Mouse (Mus musculus): ENCODE measurements around the gene Olfr201. TPM values are rescaled to one million over a fixed set of nuclear protein-coding genes. Genes with fewer than 3 reads are reported as not detected.
"Not testable (repeated sequence)": the region's sequence is repeated elsewhere in the genome, so short reads cannot be mapped to it uniquely, and the experiment has no call there.

The Olfr201 gene
- polyA plus RNA-seq, 1 experiment from 2014 or later = not detected

DNA sequence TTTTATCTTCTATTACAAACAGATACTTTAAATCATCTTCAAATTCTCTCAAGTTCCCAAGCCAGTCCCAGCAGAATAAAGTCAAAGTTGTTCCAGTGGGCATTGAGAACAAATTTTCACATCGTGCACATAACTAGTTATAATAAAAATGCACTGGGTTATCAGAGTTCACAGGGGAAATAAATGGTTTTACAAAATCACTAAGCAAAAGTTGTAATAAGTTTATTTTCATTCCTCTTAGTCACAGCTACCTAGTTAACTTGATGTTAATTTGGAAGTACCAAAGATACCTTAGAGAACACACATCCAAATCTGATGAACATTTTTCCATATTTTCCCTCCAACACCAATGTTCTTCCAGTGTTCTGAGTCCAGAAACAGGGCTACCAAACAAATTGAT lies 52.8 kb downstream of the Olfr201 start, which contains the start of gene Olfr199:
Gene Olfr199, minus strand, starts transcription at position 101 of the 400 bp plus-strand sequence.
- 81% methylated on average over 1 of the region's 1 CpGs for WGBS
- ATAC-seq (ENCODE audit: low FRiP score, low TSS enrichment) = not testable (repeated sequence)

DNA sequence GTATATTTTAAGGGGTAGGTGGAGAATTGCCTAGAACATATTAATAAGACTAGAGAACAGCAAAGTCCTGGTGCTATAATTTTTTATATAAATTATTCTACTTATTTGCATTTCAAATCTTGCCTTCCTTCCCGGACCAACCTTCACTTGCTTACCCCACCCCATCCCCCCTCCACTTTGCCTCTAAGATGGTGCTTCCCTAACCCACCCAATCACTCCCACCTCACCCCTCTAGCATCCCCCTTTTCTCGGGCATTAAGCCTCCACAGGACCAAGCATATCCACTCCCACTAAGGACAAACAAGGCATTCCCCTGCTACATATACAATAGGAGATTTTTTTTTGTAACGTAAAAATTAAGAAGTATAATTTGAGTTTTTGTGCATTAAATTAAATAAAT lies 54.6 kb downstream of the Olfr201 start:
- H3K27ac ChIP-seq (replicated peaks; ENCODE audit: low read depth, low read length); H3K36me3 ChIP-seq (ENCODE audit: control insufficient read depth, insufficient read depth, low read length); H3K9me3 ChIP-seq (ENCODE audit: control insufficient read depth, low read length); H3K4me3 ChIP-seq (replicated peaks; ENCODE audit: low read depth, low read length); H3K27me3 ChIP-seq (ENCODE audit: control insufficient read depth, insufficient read depth, low read length); ATAC-seq (ENCODE audit: low FRiP score, low TSS enrichment); H3K4me1 ChIP-seq (ENCODE audit: control insufficient read depth, insufficient read depth, low read length); DNase-seq; H3K4me2 ChIP-seq (ENCODE audit: low read length); H3K9ac ChIP-seq (replicated peaks; ENCODE audit: low read length): not testable (repeated sequence)
- WGBS = 83% methylated on average over 3 of the region's 3 CpGs

More for the DNA sequence above, 52.8 kb downstream of the Olfr201 start, which contains the start of gene Olfr199:
- H3K36me3 ChIP-seq (ENCODE audit: control insufficient read depth, insufficient read depth, low read length); H3K4me3 ChIP-seq (replicated peaks; ENCODE audit: low read depth, low read length); H3K27me3 ChIP-seq (ENCODE audit: control insufficient read depth, insufficient read depth, low read length); H3K9ac ChIP-seq (replicated peaks; ENCODE audit: low read length); H3K4me1 ChIP-seq (ENCODE audit: control insufficient read depth, insufficient read depth, low read length); DNase-seq; H3K4me2 ChIP-seq (ENCODE audit: low read length); H3K27ac ChIP-seq (replicated peaks; ENCODE audit: low read depth, low read length); H3K9me3 ChIP-seq (ENCODE audit: control insufficient read depth, low read length): not testable (repeated sequence)

Other genes starting within 250 kb of the Olfr201 start
- not detected in 2 replicates for gene Olfr186, start 242.3 kb downstream of the Olfr201 start, polyA plus RNA-seq (2014; fragmentation: Nextera tagmentation; extraction: Ambion mirVana)
- not detected in 2 replicates for gene Olfr187, start 232.9 kb downstream of the Olfr201 start, polyA plus RNA-seq (2014; fragmentation: Nextera tagmentation; extraction: Ambion mirVana)
- gene Olfr190, start 194.6 kb downstream of the Olfr201 start, polyA plus RNA-seq (2014; fragmentation: Nextera tagmentation; extraction: Ambion mirVana) = not detected in 2 replicates
- not detected in 2 replicates for gene Olfr191, start 182.8 kb downstream of the Olfr201 start, polyA plus RNA-seq (2014; fragmentation: Nextera tagmentation; extraction: Ambion mirVana)
- gene Olfr193, start 160.8 kb downstream of the Olfr201 start, polyA plus RNA-seq (2014; fragmentation: Nextera tagmentation; extraction: Ambion mirVana) = not detected in 2 replicates
- not detected in 2 replicates for gene Olfr194, start 151.6 kb downstream of the Olfr201 start, polyA plus RNA-seq (2014; fragmentation: Nextera tagmentation; extraction: Ambion mirVana)
- not detected in 2 replicates for gene Olfr195, start 125.6 kb downstream of the Olfr201 start, polyA plus RNA-seq (2014; fragmentation: Nextera tagmentation; extraction: Ambion mirVana)
- gene Olfr196, start 102.2 kb downstream of the Olfr201 start, polyA plus RNA-seq (2014; fragmentation: Nextera tagmentation; extraction: Ambion mirVana) = not detected in 2 replicates
- not detected in 2 replicates for gene Olfr198, start 69.1 kb downstream of the Olfr201 start, polyA plus RNA-seq (2014; fragmentation: Nextera tagmentation; extraction: Ambion mirVana)
- gene Olfr199, start 52.9 kb downstream of the Olfr201 start, polyA plus RNA-seq (2014; fragmentation: Nextera tagmentation; extraction: Ambion mirVana) = not detected in 2 replicates
- not detected in 2 replicates for gene Olfr202, start 14.2 kb upstream of the Olfr201 start, polyA plus RNA-seq (2014; fragmentation: Nextera tagmentation; extraction: Ambion mirVana)
- gene Olfr203, start 26.2 kb upstream of the Olfr201 start, polyA plus RNA-seq (2014; fragmentation: Nextera tagmentation; extraction: Ambion mirVana) = not detected in 2 replicates
- not detected in 2 replicates for gene Olfr204, start 45.6 kb upstream of the Olfr201 start, polyA plus RNA-seq (2014; fragmentation: Nextera tagmentation; extraction: Ambion mirVana)
- gene Olfr205, start 58.5 kb upstream of the Olfr201 start, polyA plus RNA-seq (2014; fragmentation: Nextera tagmentation; extraction: Ambion mirVana) = not detected in 2 replicates
- not detected in 2 replicates for gene Olfr206, start 76.6 kb upstream of the Olfr201 start, polyA plus RNA-seq (2014; fragmentation: Nextera tagmentation; extraction: Ambion mirVana)
- gene Olfr209, start 91.4 kb upstream of the Olfr201 start, polyA plus RNA-seq (2014; fragmentation: Nextera tagmentation; extraction: Ambion mirVana) = not detected in 2 replicates
- gene Gabrr3, start 134.7 kb upstream of the Olfr201 start, polyA plus RNA-seq (2014; fragmentation: Nextera tagmentation; extraction: Ambion mirVana) = 0.08 TPM in 1 of 2 replicates, not detected in the other
- gene Riox2, start 199.1 kb upstream of the Olfr201 start, polyA plus RNA-seq (2014; fragmentation: Nextera tagmentation; extraction: Ambion mirVana) = 10.6 and 12.3 TPM in 2 replicates